Mouse (Mus musculus): ENCODE measurements around the gene 4930404H24Rik. TPM values are rescaled to one million over a fixed set of nuclear protein-coding genes. Genes with fewer than 3 reads are reported as not detected.

Gene 4930404H24Rik
- total and polyA plus RNA-seq, 2 experiments from 2014 or later, result not detected

- 75% methylated on average over 3 of the region's 3 CpGs for WGBS
- TF ChIP-seq CTCF (IDR thresholded peaks at IDR 0.05; ENCODE audit: low read depth), result peak; percentile 47
- ATAC-seq (no peak), DNase-seq (peak; percentile 26)
- Histone ChIP-seq H3K9ac (no peak overlapping the region), H3K27ac (ENCODE audit: low read depth, low read length) (no peak overlapping the region), H3K9me3 (ENCODE audit: low read length) (no peaks in the 10 kb centered on the region), H3K4me3 (ENCODE audit: low read depth, low read length) (no peak overlapping the region), H3K36me3 (ENCODE audit: insufficient read depth) (peaks cover 15% of the 10 kb centered on the region; the same call in 1 of the 2 replicates), H3K27me3 (ENCODE audit: insufficient read depth, low read length) (no peaks in the 10 kb centered on the region), H3K4me2 (ENCODE audit: low read depth) (no peak overlapping the region), H3K4me1 (ENCODE audit: insufficient read depth) (no peaks in the 10 kb centered on the region)
These were observed 29.3 kb upstream of the 4930404H24Rik start for GRCm38 (mm10) chr2:153463257-153463656.

GRCm38 (mm10) chr2:153467372-153467771 is 25.2 kb upstream of the 4930404H24Rik start:
- Histone ChIP-seq H3K4me2 (ENCODE audit: low read depth) (no peak overlapping the region), H3K9ac (no peak overlapping the region), H3K36me3 (ENCODE audit: insufficient read depth) (peaks cover 19% of the 10 kb centered on the region), H3K4me3 (ENCODE audit: low read depth, low read length) (no peak overlapping the region), H3K27ac (ENCODE audit: low read depth, low read length) (no peak overlapping the region), H3K27me3 (ENCODE audit: insufficient read depth, low read length) (no peaks in the 10 kb centered on the region), H3K9me3 (ENCODE audit: low read length) (no peaks in the 10 kb centered on the region), H3K4me1 (ENCODE audit: insufficient read depth) (no peaks in the 10 kb centered on the region)
- WGBS, result 91% methylated on average over 1 of the region's 1 CpGs
- TF ChIP-seq CTCF (IDR thresholded peaks at IDR 0.05; ENCODE audit: low read depth), result no peak
- DNase-seq (no peak), ATAC-seq (no peak)

- Histone ChIP-seq H3K27me3 (ENCODE audit: insufficient read depth, low read length) (no peaks in the 10 kb centered on the region), H3K9me3 (ENCODE audit: low read length) (no peaks in the 10 kb centered on the region), H3K4me3 (ENCODE audit: low read depth, low read length) (no peak overlapping the region), H3K36me3 (ENCODE audit: insufficient read depth) (peaks cover 15% of the 10 kb centered on the region), H3K4me1 (ENCODE audit: insufficient read depth) (no peaks in the 10 kb centered on the region), H3K4me2 (ENCODE audit: low read depth) (no peak overlapping the region), H3K27ac (ENCODE audit: low read depth, low read length) (no peak overlapping the region), H3K9ac (no peak overlapping the region)
- no peak for TF ChIP-seq CTCF (IDR thresholded peaks at IDR 0.05; ENCODE audit: low read depth)
- ATAC-seq (no peak), DNase-seq (no peak)
- 61% methylated on average over 2 of the region's 2 CpGs for WGBS
These were observed 23.3 kb upstream of the 4930404H24Rik start for GRCm38 (mm10) chr2:153469317-153469716.

- ATAC-seq (no peak), DNase-seq (no peak)
- H3K9me3 ChIP-seq (ENCODE audit: low read length), result no peaks in the 10 kb centered on the region
- no peak overlapping the region for H3K4me2 ChIP-seq (ENCODE audit: low read depth)
- no peak overlapping the region for H3K9ac ChIP-seq
- no peak overlapping the region for H3K4me3 ChIP-seq (ENCODE audit: low read depth, low read length)
- WGBS, result 48% methylated on average over 4 of the region's 4 CpGs
- H3K27ac ChIP-seq (ENCODE audit: low read depth, low read length), result no peak overlapping the region
- no peak for TF ChIP-seq CTCF (IDR thresholded peaks at IDR 0.05; ENCODE audit: low read depth)
- no peaks in the 10 kb centered on the region for H3K27me3 ChIP-seq (ENCODE audit: insufficient read depth, low read length)
- no peaks in the 10 kb centered on the region for H3K4me1 ChIP-seq (ENCODE audit: insufficient read depth)
- H3K36me3 ChIP-seq (ENCODE audit: insufficient read depth), result peaks cover 14% of the 10 kb centered on the region
These were observed 22.8 kb upstream of the 4930404H24Rik start for GRCm38 (mm10) chr2:153469764-153470163.

GRCm38 (mm10) chr2:153470983-153471382 is 21.6 kb upstream of the 4930404H24Rik start:
- H3K27ac ChIP-seq (ENCODE audit: low read depth, low read length), result no peak overlapping the region
- H3K4me2 ChIP-seq (ENCODE audit: low read depth), result no peak overlapping the region
- peaks cover 8% of the 10 kb centered on the region; the same call in 1 of the 2 replicates for H3K36me3 ChIP-seq (ENCODE audit: insufficient read depth)
- TF ChIP-seq CTCF (IDR thresholded peaks at IDR 0.05; ENCODE audit: low read depth), result no peak
- no peaks in the 10 kb centered on the region for H3K4me1 ChIP-seq (ENCODE audit: insufficient read depth)
- no peaks in the 10 kb centered on the region for H3K9me3 ChIP-seq (ENCODE audit: low read length)
- no peak overlapping the region for H3K9ac ChIP-seq
- no peak overlapping the region for H3K4me3 ChIP-seq (ENCODE audit: low read depth, low read length)
- ATAC-seq, result no peak
- no peak for DNase-seq
- H3K27me3 ChIP-seq (ENCODE audit: insufficient read depth, low read length), result no peaks in the 10 kb centered on the region
- WGBS, result 28% methylated on average over 3 of the region's 3 CpGs

- Histone ChIP-seq H3K9me3 (ENCODE audit: low read length) (no peaks in the 10 kb centered on the region), H3K36me3 (ENCODE audit: insufficient read depth) (peaks cover 10% of the 10 kb centered on the region; the same call in 1 of the 2 replicates), H3K4me3 (ENCODE audit: low read depth, low read length) (no peak overlapping the region), H3K4me1 (ENCODE audit: insufficient read depth) (no peaks in the 10 kb centered on the region), H3K9ac (no peak overlapping the region), H3K27me3 (ENCODE audit: insufficient read depth, low read length) (no peaks in the 10 kb centered on the region), H3K4me2 (ENCODE audit: low read depth) (no peak overlapping the region), H3K27ac (ENCODE audit: low read depth, low read length) (no peak overlapping the region)
- WGBS, result 40% methylated on average over 4 of the region's 4 CpGs
- ATAC-seq (no peak; the same call in 1 of the 2 replicates), DNase-seq (peak; percentile 13)
- no peak for TF ChIP-seq CTCF (IDR thresholded peaks at IDR 0.05; ENCODE audit: low read depth)
These were observed 17.2 kb upstream of the 4930404H24Rik start for GRCm38 (mm10) chr2:153475114-153476112.

GRCm38 (mm10) chr2:153478583-153478982 is 14.0 kb upstream of the 4930404H24Rik start:
- peaks cover 9% of the 10 kb centered on the region; the same call in 1 of the 2 replicates for H3K36me3 ChIP-seq (ENCODE audit: insufficient read depth)
- H3K9ac ChIP-seq, result no peak overlapping the region
- H3K9me3 ChIP-seq (ENCODE audit: low read length), result no peaks in the 10 kb centered on the region
- no peaks in the 10 kb centered on the region for H3K27me3 ChIP-seq (ENCODE audit: insufficient read depth, low read length)
- WGBS, result 5% methylated on average over 4 of the region's 4 CpGs
- no peak overlapping the region for H3K4me2 ChIP-seq (ENCODE audit: low read depth)
- H3K27ac ChIP-seq (ENCODE audit: low read depth, low read length), result no peak overlapping the region
- ATAC-seq (peak; percentile 86), DNase-seq (peak; percentile 84)
- peaks cover 7% of the 10 kb centered on the region for H3K4me1 ChIP-seq (ENCODE audit: insufficient read depth)
- H3K4me3 ChIP-seq (ENCODE audit: low read depth, low read length), result no peak overlapping the region
- peak; percentile 95 for TF ChIP-seq CTCF (IDR thresholded peaks at IDR 0.05; ENCODE audit: low read depth)

Measured in forebrain, postnatal 0 days (tissue).